Mouse (Mus musculus) small intestine, adult 2 months (tissue): ENCODE measurements at regions not wholly inside any gene's neighbourhood (a gene's known extent, or its start where the extent isn't known, plus 50 kb on each side); places are given as distances from the start of the nearest gene placed in this dataset.

Experiments
- H3K27ac ChIP-seq: fragments of 200-500 bp; 2 replicates; pipeline ENCODE4 v1.5.1; 2012; ENCODE audit warnings: low read depth, low read length, control low read depth, inconsistent platforms; ENCODE audit not compliant: insufficient read depth
- H3K27me3 ChIP-seq: fragments of 200-500 bp; 2 replicates; pipeline ENCODE4 v1.6.1; 2012; ENCODE audit warnings: mild to moderate bottlenecking, moderate library complexity, low read length, inconsistent platforms; ENCODE audit not compliant: control insufficient read depth, insufficient read depth
- H3K36me3 ChIP-seq: fragments of 200-500 bp; 2 replicates; pipeline ENCODE4 v1.6.1; 2012; ENCODE audit warnings: mild to moderate bottlenecking, low read length, control low read depth, inconsistent platforms; ENCODE audit not compliant: control insufficient read depth, insufficient read depth
- H3K4me1 ChIP-seq: fragments of 200-500 bp; 2 replicates; pipeline ENCODE4 v1.6.1; 2012; ENCODE audit warnings: low read length, inconsistent platforms, mixed read lengths; ENCODE audit not compliant: control insufficient read depth, insufficient read depth, insufficient read length
- H3K4me3 ChIP-seq: fragments of 200-500 bp; 2 replicates; pipeline ENCODE4 v1.5.1; 2012; ENCODE audit warnings: low read depth, mild to moderate bottlenecking, control low read depth, inconsistent platforms, low read length, moderate library complexity
- CTCF ChIP-seq: fragments of 200-500 bp; IDR thresholded peaks from 2 replicates; pipeline ENCODE4 v1.5.1; 2012; ENCODE audit warnings: low read depth, mild to moderate bottlenecking, control low read depth, inconsistent platforms, low read length, moderate library complexity, mixed read lengths; ENCODE audit not compliant: insufficient replicate concordance, insufficient read length; ENCODE audit errors: extremely low read depth
- POLR2A ChIP-seq: fragments of 200-500 bp; IDR thresholded peaks from 2 replicates; pipeline ENCODE4 v1.6.1; 2012; ENCODE audit warnings: low read depth, mild to moderate bottlenecking, control low read depth, inconsistent platforms, low read length, moderate library complexity
- WGBS: fragments of 180-500 bp; shearing (Covaris S2); methylation state at CpG from one replicate; pipeline ENCODE4 v1.1.7; 2018; 5-methylcytosine and 5-hydroxymethylcytosine counted together

DNA sequence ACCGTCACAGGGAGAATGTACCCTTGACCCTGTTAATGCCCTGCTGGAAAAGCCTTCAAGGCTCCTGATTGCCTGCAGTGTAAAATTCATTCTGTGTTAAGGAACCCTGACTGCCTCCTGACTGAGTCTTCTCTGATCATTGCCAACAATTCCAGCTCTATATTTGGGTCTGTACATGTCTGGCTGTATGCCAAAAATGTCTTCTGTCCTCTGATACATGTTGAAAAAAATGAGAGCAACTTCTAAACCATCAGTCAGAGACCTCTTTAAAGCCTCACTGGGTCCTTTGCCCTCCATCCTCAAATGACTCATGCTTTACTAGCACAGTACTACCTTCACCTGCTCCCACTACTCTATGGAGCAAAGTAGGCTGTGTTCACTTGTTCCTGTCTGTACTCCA lies 408.3 kb downstream of the Nbas start:
- Histone ChIP-seq H3K27me3 (no peaks in the 10 kb centered on the region), H3K4me1 (no peaks in the 10 kb centered on the region), H3K27ac (no peak overlapping the region), H3K36me3 (no peaks in the 10 kb centered on the region), H3K4me3 (no peak overlapping the region)
- 63% methylated on average over 1 of the region's 1 CpGs for WGBS
- no peak for TF ChIP-seq POLR2A
- TF ChIP-seq CTCF: no peak

DNA sequence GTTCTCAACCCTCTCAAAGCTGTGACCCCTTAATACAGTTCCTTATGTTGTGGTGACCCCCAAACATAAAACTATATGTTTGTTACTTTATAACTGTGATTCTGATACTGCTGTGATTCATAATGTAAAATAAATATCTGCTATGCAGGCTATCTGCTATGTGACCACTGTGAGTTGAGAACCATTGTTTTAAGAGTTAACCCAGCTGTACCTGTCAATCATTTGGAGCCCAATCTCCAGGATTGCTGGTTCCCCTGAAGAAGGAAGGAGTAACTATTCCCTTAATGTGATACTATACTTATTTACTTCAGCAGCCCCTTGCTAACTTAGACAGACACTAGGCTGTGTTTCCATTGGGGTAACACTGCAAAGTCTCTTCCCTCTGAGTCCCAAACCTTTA lies 400.5 kb downstream of the Nbas start:
- no peak overlapping the region for H3K27ac ChIP-seq
- no peaks in the 10 kb centered on the region for H3K27me3 ChIP-seq
- H3K4me1 ChIP-seq: no peaks in the 10 kb centered on the region
- no peak overlapping the region for H3K4me3 ChIP-seq
- no peak for TF ChIP-seq CTCF
- TF ChIP-seq POLR2A: no peak
- no peaks in the 10 kb centered on the region for H3K36me3 ChIP-seq

DNA sequence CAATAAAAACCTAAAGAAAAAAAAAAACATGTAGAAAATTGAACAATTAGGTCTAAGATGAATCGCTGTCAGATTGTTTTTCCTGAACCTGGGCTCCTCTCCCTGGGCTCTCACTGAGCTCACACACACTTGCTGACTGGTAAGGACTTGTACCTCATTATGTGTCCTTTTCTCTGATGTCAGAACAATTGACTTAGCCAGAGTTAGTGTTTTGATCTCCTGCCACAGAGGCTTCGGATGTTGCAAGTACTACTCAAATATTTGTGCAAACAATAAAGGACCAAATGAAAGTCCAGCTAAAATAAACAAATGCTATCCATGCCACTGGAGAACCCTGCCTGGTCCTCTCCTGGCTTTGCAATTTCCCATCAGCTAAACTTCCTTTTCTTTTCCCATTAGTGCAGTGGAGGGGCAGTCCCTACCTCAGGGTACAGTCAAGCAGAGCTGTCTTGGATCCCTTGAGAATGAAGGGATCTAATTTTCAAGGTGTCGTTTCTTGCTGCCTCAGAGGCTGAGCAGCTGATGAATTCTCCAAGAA lies 399.6 kb downstream of the Nbas start:
- Histone ChIP-seq H3K4me3 (no peak overlapping the region), H3K27me3 (no peaks in the 10 kb centered on the region), H3K4me1 (no peaks in the 10 kb centered on the region), H3K36me3 (no peaks in the 10 kb centered on the region), H3K27ac (no peak overlapping the region)
- TF ChIP-seq POLR2A: no peak
- TF ChIP-seq CTCF: no peak
- WGBS: 45% methylated on average over 3 of the region's 3 CpGs

DNA sequence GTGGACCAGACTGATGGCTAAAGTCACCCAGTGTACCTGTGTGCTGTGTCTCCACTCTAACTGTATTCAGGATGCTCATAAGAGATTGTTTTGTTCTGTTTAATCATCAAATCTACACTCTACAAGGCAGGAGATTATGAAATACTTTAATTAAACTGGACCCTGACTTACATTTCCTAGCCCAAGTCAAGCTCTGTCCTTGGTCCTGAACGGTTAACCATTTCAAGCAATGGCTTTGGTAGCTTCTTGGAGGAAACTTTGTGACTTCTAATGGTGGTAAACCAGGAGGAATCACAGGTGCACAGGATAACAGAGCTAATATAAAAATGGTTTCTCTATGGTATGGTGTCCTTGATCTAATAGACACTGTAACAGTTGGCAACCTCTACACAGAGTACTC lies 370.4 kb downstream of the Nbas start:
- no peaks in the 10 kb centered on the region for H3K36me3 ChIP-seq
- no peaks in the 10 kb centered on the region for H3K4me1 ChIP-seq
- WGBS: 83% methylated on average over 1 of the region's 1 CpGs
- no peaks in the 10 kb centered on the region for H3K27me3 ChIP-seq
- H3K4me3 ChIP-seq: no peak overlapping the region
- H3K27ac ChIP-seq: no peak overlapping the region
- no peak for TF ChIP-seq POLR2A
- TF ChIP-seq CTCF: no peak
